Mouse (Mus musculus) ES-CJ7 (cell line): Measurements from ENCODE around the gene Il17rb.

Experiments used
- DNase-seq: peaks from one replicate; pipeline ENCODE4 v3.0.0; 2011; ENCODE audit warnings: low read depth, low spot score

Il17rb gene

GRCm38 (mm10) chr14:30016666-30017065, 8.0 kb upstream of the Il17rb start:
- DNase-seq, result no peak

DNA sequence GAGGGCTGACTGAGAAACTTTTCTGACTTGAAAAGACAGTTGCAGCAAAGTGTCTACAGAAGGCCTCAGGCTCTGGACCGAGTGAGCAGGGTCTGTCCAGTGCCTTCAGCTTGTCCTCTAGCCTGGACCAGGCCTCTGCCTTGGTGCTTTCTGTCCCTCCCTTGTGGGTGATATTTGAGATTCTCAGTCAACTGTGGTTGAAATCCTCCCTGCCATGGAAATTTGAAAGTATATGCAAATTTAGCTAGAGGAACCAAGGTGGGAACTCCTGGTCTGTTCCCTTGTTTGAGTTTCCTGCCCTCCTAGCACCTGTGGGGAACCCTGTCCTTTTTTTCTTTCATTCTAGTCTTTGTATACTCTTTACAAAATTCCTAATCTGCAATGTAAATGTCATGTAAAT, 6.3 kb upstream of the Il17rb start:
- no peak for DNase-seq

GRCm38 (mm10) chr14:30014487-30014886, 5.8 kb upstream of the Il17rb start:
- DNase-seq, result no peak

- DNase-seq, result no peak
These were observed 3.3 kb upstream of the Il17rb start for GRCm38 (mm10) chr14:30011886-30012560.

GRCm38 (mm10) chr14:30009864-30010560, 1.3 kb upstream of the Il17rb start:
- no peak for DNase-seq

DNA sequence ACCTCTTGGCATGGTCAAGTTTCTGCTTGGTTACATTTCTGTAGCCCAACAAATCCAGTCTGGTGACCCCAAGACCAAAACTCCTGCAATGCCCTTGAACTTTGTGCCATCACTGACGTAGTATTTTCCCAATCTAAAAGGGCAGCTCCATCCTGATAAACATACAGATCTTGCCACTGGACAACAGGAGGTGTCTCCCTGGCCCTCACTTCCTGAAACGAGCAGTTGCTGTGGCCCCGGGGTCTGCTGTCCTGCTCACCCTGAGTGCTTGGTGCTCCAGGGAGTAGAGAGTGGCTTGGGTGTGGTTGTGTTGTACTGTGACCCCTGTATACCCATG, 9.3 kb downstream of the Il17rb start:
- DNase-seq, result no peak

DNA sequence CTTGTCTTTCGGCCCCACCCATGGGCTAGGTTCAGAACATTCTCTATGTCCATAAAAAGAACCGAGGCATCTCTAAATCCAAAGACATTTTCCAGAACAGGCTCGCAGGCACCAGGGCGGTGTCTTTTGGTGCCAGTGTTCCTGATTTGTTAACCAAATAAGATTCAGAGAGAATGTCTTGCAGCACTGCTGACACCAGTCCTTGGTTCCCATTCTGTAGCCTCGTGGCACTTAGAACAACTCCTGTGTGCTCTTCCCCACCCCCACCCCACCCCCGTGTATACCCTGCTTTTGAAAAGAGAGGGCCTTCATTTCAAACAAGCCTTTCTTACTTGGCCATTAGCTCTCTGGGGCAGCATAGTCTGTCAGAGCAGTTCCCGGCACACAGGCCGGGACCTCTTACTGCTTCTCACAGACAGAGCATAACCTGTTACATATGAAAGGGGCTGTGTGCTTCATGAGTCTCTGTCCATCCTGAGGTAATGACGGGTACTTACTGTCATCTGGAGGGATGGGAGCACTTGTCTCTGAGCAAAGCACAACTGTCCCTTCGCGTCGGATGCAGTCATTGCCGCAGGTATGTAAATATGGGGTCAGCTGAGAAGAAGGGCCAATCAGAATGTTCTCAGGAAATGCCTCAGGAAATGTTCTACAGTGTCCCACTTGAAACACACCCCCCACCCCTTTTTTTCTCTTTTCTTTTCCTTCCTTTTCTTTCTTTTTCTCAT, 9.8 kb downstream of the Il17rb start:
- peak; percentile 10 for DNase-seq

GRCm38 (mm10) chr14:29997345-29997744, 11.4 kb downstream of the Il17rb start:
- no peak for DNase-seq

- DNase-seq, result no peak
These were observed 12.5 kb downstream of the Il17rb start for GRCm38 (mm10) chr14:29996000-29996751.

DNA sequence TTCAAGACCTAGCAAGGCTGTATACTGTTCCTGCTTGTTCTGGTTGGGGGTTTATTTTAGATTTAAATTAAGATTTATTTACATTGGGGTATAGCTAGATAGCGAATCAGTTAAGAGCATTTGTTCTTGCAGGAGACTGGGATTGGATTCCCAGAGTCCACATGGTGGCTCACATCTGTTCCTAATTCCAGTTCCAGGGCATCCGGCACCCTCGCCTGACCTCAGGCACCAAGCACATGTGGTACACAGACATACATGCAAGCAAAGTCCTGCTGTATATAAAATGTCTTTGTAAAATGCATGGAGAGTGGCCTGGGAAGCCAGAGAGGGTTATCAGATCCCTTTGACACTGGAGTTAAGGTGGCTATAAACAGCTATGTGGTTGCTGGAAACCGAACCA, 13.7 kb downstream of the Il17rb start:
- no peak for DNase-seq

GRCm38 (mm10) chr14:29988337-29988736, 20.4 kb downstream of the Il17rb start:
- DNase-seq, result no peak

GRCm38 (mm10) chr14:29987739-29988138, 21.0 kb downstream of the Il17rb start:
- DNase-seq, result no peak

DNA sequence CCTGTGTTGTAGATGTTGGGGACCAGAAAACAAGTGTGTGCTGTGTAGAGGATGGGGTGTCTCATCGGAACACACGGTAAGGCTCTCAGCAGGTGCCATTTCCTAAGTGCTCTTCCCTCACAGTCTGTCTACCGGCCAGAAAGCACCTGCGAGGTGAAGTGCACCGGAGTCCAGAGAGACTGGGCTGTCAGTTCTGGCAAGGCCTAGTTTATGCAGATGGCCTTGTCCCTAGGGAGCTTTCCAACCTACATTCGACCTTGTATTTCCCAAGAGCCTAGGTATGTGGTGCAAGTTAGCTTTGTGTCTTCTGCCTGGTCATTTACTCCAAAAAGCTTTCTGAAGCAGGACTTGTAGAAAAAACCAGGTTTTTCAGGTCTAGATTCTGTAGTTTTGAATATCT, 21.4 kb downstream of the Il17rb start:
- DNase-seq, result no peak

DNA sequence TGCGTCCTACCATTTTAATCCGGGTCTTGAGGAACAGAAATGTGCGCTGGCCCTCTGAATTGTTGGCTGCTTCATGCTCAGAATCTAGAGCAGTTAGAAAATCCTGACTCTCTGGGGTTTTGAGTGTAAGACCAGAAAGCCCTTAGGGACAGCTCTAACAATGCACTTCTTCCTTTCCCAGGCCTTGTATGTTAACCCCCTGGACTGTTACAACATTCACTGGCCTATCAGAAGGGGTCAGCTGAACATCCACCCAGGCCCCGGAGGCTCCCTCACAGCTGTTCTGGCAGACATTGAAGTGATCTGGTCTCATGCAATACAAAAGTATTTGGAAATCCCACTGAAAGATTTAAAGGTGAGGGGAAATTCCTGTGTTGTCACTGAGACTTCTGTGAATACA, 22.6 kb downstream of the Il17rb start:
- no peak for DNase-seq

- peak; percentile 74 for DNase-seq
These were observed 28.1 kb downstream of the Il17rb start for GRCm38 (mm10) chr14:29980447-29981205.

GRCm38 (mm10) chr14:29978254-29979204, 30.2 kb downstream of the Il17rb start, which contains the start of gene Actr8:
Gene Actr8, plus strand, starts transcription at chr14:29978337.
- DNase-seq, result peak; percentile 86

DNA sequence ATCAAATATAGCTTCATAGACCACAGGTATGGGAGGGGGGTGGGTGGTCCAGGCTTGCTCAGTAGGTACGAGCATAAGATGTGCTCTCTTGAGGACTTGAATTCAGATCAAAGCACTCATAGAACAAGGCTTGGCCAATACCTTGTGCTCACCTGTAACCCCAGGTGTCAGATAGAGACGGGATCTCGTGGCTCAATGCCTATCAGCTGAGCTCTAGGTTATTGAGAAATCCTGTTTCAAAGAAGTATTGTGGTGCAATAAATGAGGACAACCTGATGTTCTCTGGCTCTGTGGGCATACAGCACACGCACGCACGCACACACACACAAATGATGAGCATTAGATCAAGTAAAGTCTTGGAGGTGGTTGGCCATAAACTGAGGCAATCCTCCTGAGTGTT, 31.8 kb downstream of the Il17rb start:
- no peak for DNase-seq

DNA sequence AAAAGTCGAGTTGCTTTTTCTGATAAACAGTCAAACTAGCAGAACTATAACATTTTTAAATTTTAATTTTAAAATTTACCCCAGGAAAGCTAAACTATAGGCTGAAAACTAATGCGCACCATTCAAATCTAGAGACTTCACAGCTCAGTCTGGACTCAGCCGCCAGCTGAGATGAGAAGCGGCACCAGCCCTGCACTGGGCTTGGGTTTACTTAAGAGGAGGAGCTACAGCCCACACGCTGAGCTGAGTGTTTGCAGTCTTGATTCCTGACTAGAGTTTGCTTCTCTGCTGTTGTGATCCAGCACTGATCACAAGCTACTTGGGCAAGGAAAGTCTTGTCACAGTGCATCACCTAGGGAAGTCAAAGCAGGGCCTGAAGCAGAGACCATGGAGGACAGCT, 36.7 kb downstream of the Il17rb start:
- DNase-seq, result no peak

GRCm38 (mm10) chr14:29971446-29971845, 37.2 kb downstream of the Il17rb start:
- DNase-seq, result no peak
